Mouse (Mus musculus) small intestine, adult 2 months (tissue): ENCODE data around the gene Rsf1. TPM values are rescaled to one million over a fixed set of nuclear protein-coding genes. Genes with fewer than 3 reads are reported as not detected.

ENCODE experiments used
- H3K27ac ChIP-seq: fragments of 200-500 bp; 2 replicates; pipeline ENCODE4 v1.5.1; 2012; ENCODE audit warnings: low read depth, low read length, control low read depth, inconsistent platforms; ENCODE audit not compliant: insufficient read depth
- H3K27me3 ChIP-seq: fragments of 200-500 bp; 2 replicates; pipeline ENCODE4 v1.6.1; 2012; ENCODE audit warnings: mild to moderate bottlenecking, moderate library complexity, low read length, inconsistent platforms; ENCODE audit not compliant: control insufficient read depth, insufficient read depth
- H3K36me3 ChIP-seq: fragments of 200-500 bp; 2 replicates; pipeline ENCODE4 v1.6.1; 2012; ENCODE audit warnings: mild to moderate bottlenecking, low read length, control low read depth, inconsistent platforms; ENCODE audit not compliant: control insufficient read depth, insufficient read depth
- H3K4me1 ChIP-seq: fragments of 200-500 bp; 2 replicates; pipeline ENCODE4 v1.6.1; 2012; ENCODE audit warnings: low read length, inconsistent platforms, mixed read lengths; ENCODE audit not compliant: control insufficient read depth, insufficient read depth, insufficient read length
- H3K4me3 ChIP-seq: fragments of 200-500 bp; 2 replicates; pipeline ENCODE4 v1.5.1; 2012; ENCODE audit warnings: low read depth, mild to moderate bottlenecking, control low read depth, inconsistent platforms, low read length, moderate library complexity
- CTCF ChIP-seq: fragments of 200-500 bp; IDR thresholded peaks from 2 replicates; pipeline ENCODE4 v1.5.1; 2012; ENCODE audit warnings: low read depth, mild to moderate bottlenecking, control low read depth, inconsistent platforms, low read length, moderate library complexity, mixed read lengths; ENCODE audit not compliant: insufficient replicate concordance, insufficient read length; ENCODE audit errors: extremely low read depth
- POLR2A ChIP-seq: fragments of 200-500 bp; IDR thresholded peaks from 2 replicates; pipeline ENCODE4 v1.6.1; 2012; ENCODE audit warnings: low read depth, mild to moderate bottlenecking, control low read depth, inconsistent platforms, low read length, moderate library complexity
- WGBS: fragments of 180-500 bp; shearing (Covaris S2); methylation state at CpG from one replicate; pipeline ENCODE4 v1.1.7; 2018; 5-methylcytosine and 5-hydroxymethylcytosine counted together
- polyA plus RNA-seq: library from polyadenylated mRNA; depleted of rRNA; stranded (reverse); fragments of >200 nt; gene quantifications from 2 replicates; pipeline ENCODE4 v1.2.3, GENCODE M21; 2012

The Rsf1 gene
- polyA plus RNA-seq, 1 experiment = 0.93 TPM

GRCm38 (mm10) chr7:97591336-97591735, 11.6 kb downstream of the Rsf1 start:
- Histone ChIP-seq H3K27me3 (no peaks in the 10 kb centered on the region), H3K36me3 (no peaks in the 10 kb centered on the region), H3K4me3 (no peak overlapping the region), H3K4me1 (peaks cover 15% of the 10 kb centered on the region; the same call in 1 of the 2 replicates), H3K27ac (no peak overlapping the region)
- 67% methylated on average over 6 of the region's 6 CpGs for WGBS
- TF ChIP-seq CTCF = no peak

DNA sequence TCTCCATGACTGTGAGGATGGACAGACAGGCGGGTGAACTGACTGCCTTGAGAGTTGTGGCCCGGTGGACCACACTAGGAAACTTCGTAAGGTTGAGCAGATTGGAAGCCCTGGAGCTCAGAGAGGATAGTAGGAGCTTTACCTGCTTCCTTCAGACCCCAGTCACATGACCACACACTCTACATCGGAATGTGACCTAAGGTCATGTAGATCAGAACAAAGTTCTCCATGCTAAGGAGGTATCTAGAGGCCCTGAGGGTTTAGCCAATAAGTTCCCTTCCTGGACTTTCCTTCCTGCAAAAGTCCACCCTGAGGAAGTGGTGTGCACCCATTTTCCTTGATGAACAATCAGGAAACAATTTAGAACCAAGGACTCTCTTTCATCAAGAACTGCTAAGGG, 12.7 kb downstream of the Rsf1 start:
- H3K27ac ChIP-seq = no peak overlapping the region
- TF ChIP-seq POLR2A = no peak
- no peak for TF ChIP-seq CTCF
- no peak overlapping the region for H3K4me3 ChIP-seq
- no peaks in the 10 kb centered on the region for H3K27me3 ChIP-seq
- peaks cover 17% of the 10 kb centered on the region; the same call in 1 of the 2 replicates for H3K4me1 ChIP-seq
- 81% methylated on average over 4 of the region's 4 CpGs for WGBS
- H3K36me3 ChIP-seq = no peaks in the 10 kb centered on the region

GRCm38 (mm10) chr7:97593535-97593934, 13.8 kb downstream of the Rsf1 start:
- WGBS = 78% methylated on average over 2 of the region's 2 CpGs
- H3K27ac ChIP-seq = no peak overlapping the region

GRCm38 (mm10) chr7:97598548-97598947, 18.9 kb downstream of the Rsf1 start:
- no peak for TF ChIP-seq POLR2A
- no peak for TF ChIP-seq CTCF
- Histone ChIP-seq H3K27me3 (no peaks in the 10 kb centered on the region), H3K27ac (no peak overlapping the region), H3K4me1 (peaks cover 7% of the 10 kb centered on the region; the same call in 1 of the 2 replicates), H3K4me3 (no peak overlapping the region), H3K36me3 (no peaks in the 10 kb centered on the region)
- WGBS = 75% methylated on average over 2 of the region's 2 CpGs

More at GRCm38 (mm10) chr7:97593535-97593934, 13.8 kb downstream of the Rsf1 start:
- Histone ChIP-seq H3K27me3 (no peaks in the 10 kb centered on the region), H3K4me3 (no peak overlapping the region), H3K4me1 (peaks cover 20% of the 10 kb centered on the region; the same call in 1 of the 2 replicates), H3K36me3 (no peaks in the 10 kb centered on the region)
- TF ChIP-seq CTCF = no peak
- TF ChIP-seq POLR2A = no peak

- H3K4me1 ChIP-seq = peaks cover 5% of the 10 kb centered on the region; the same call in 1 of the 2 replicates
- no peaks in the 10 kb centered on the region for H3K27me3 ChIP-seq
- no peak overlapping the region for H3K4me3 ChIP-seq
- WGBS = 51% methylated on average over 5 of the region's 5 CpGs
- no peaks in the 10 kb centered on the region; the same call in 1 of the 2 replicates for H3K36me3 ChIP-seq
- no peak for TF ChIP-seq POLR2A
- no peak for TF ChIP-seq CTCF
- no peak overlapping the region for H3K27ac ChIP-seq
Observed at GRCm38 (mm10) chr7:97621346-97621745, 41.7 kb downstream of the Rsf1 start.

GRCm38 (mm10) chr7:97622676-97623075, 43.0 kb downstream of the Rsf1 start:
- Histone ChIP-seq H3K27ac (no peak overlapping the region), H3K27me3 (no peaks in the 10 kb centered on the region), H3K4me3 (no peak overlapping the region), H3K4me1 (peaks cover 9% of the 10 kb centered on the region; the same call in 1 of the 2 replicates), H3K36me3 (no peaks in the 10 kb centered on the region; the same call in 1 of the 2 replicates)
- 51% methylated on average over 1 of the region's 1 CpGs for WGBS
- TF ChIP-seq POLR2A (no peak), CTCF (no peak)

GRCm38 (mm10) chr7:97623402-97623801, 43.7 kb downstream of the Rsf1 start:
- TF ChIP-seq POLR2A (no peak), CTCF (no peak)
- no peaks in the 10 kb centered on the region; the same call in 1 of the 2 replicates for H3K36me3 ChIP-seq
- no peak overlapping the region for H3K27ac ChIP-seq
- H3K4me1 ChIP-seq = peaks cover 10% of the 10 kb centered on the region; the same call in 1 of the 2 replicates
- H3K4me3 ChIP-seq = no peak overlapping the region
- no peaks in the 10 kb centered on the region for H3K27me3 ChIP-seq
